Mouse (Mus musculus) induced T-regulatory cell, adult 2 months (primary cell): ENCODE measurements around the gene B2m.

Source experiments
- DNase-seq: peaks from one replicate; pipeline ENCODE4 v3.0.0-alpha.2; 2012; ENCODE audit warnings: low read depth

B2m gene

DNA sequence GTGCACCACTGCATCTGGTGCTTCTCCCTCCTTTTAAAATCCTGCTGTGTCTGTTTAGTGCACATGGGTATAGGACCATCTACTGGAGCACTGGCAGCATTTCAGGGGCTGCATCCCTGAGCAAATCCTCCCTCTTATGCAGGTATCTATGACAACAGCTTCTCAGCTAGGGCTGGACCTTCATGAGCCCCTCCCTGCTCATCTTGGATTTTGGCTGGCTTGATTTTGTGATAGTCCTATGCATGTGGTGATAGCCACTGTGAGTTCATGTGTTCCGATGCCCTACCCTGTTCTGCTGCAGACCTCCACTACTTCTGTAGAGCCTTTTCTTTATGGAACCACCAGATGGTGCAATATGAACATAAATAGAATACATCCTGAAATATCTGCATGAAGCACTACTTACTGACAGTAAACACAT lies 47.0 kb downstream of the B2m start:
- peak; percentile 67 for DNase-seq

DNA sequence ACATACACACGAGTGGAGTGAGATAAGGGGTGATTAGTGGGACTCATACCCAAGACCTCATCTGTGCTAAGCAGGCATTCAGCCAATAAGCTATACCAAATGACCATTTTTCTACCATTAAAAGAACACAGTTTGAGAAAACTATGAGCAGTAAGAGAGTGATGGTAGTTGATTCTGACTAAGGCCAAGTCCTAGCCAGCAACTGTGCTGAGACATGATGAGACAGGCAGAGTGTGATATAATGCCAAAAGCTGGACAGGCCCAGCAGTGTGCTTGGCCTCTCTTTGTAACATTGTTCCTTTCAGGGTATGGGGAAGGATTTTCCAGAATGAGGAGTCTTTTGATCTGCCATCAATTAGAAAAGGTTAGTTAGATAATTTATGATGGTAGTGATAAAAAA lies 54.0 kb downstream of the B2m start:
- no peak for DNase-seq
